Mouse (Mus musculus): ENCODE measurements around the gene Klc4. TPM values are rescaled to one million over a fixed set of nuclear protein-coding genes. Genes with fewer than 3 reads are reported as not detected.

Klc4 gene
- polyA plus RNA-seq, 1 experiment from 2014 or later, result 45.7 TPM

DNA sequence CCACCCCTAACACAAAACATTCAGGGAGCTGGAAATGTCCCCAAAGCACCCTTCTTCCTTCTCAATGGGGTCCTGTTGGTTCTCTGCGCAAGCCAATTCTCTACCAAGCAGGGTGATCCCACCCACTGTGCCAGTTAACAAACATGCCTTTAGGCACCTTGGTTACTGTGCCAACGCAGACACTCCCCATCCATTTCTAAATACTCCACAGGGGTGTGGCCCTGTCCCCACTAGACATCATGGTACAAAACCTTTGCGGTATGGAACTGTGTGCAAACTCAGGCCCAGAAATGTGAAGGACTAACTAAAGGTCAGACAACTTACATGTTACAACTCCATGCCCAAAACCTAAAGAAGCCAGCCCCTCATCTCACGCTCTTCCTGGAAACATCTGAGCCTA lies 52.7 kb downstream of the Klc4 start:
- H3K36me3 ChIP-seq (ENCODE audit: control insufficient read depth, insufficient read depth, low read length), result peaks cover 30% of the 10 kb centered on the region
- no peak overlapping the region for H3K27ac ChIP-seq (ENCODE audit: low read depth)
- ATAC-seq (replicated peaks; ENCODE audit: low FRiP score, low TSS enrichment, low read depth), result no peak
- WGBS, result 96% methylated on average over 4 of the region's 4 CpGs
- H3K4me2 ChIP-seq (ENCODE audit: low read length), result no peak overlapping the region
- H3K27me3 ChIP-seq (replicated peaks; ENCODE audit: control insufficient read depth, insufficient read depth, low read length), result no peaks in the 10 kb centered on the region
- H3K9me3 ChIP-seq (ENCODE audit: control insufficient read depth, low read length), result no peaks in the 10 kb centered on the region
- H3K9ac ChIP-seq (ENCODE audit: low read length), result no peak overlapping the region
- H3K4me1 ChIP-seq (replicated peaks; ENCODE audit: control insufficient read depth, insufficient read depth, low read length), result peaks cover 13% of the 10 kb centered on the region
- H3K4me3 ChIP-seq (ENCODE audit: low read depth, low read length), result no peak overlapping the region
- DNase-seq (ENCODE audit: low spot score), result no peak

DNA sequence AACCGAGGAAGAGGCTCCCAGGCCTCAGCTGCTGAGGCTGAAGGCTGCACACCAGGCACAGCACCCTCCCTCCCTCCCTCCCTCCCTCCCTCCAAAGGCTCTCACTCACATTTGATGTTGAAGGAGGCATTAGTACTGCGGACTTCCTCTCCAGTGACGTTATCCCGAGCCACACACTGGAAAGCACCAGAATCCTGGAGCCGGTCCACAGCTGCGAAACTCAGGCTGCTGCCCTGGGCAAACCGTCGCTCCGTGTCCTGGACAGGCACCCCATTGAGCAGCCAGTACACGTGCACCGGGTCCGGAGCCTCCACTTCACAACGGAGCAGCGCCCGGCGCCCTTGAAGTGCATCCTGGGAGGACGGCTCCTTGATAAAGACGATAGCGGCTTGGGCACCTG lies 54.4 kb downstream of the Klc4 start:
- WGBS, result 83% methylated on average over 19 of the region's 19 CpGs
- Histone ChIP-seq H3K27me3 (replicated peaks; ENCODE audit: control insufficient read depth, insufficient read depth, low read length) (no peaks in the 10 kb centered on the region), H3K27ac (ENCODE audit: low read depth) (no peak overlapping the region), H3K9ac (ENCODE audit: low read length) (no peak overlapping the region), H3K4me3 (ENCODE audit: low read depth, low read length) (no peak overlapping the region), H3K36me3 (ENCODE audit: control insufficient read depth, insufficient read depth, low read length) (peaks cover 42% of the 10 kb centered on the region), H3K4me2 (ENCODE audit: low read length) (no peak overlapping the region), H3K9me3 (ENCODE audit: control insufficient read depth, low read length) (no peaks in the 10 kb centered on the region), H3K4me1 (replicated peaks; ENCODE audit: control insufficient read depth, insufficient read depth, low read length) (peaks cover 13% of the 10 kb centered on the region)
- ATAC-seq (replicated peaks; ENCODE audit: low FRiP score, low TSS enrichment, low read depth), result no peak
- no peak for DNase-seq (ENCODE audit: low spot score)

- Histone ChIP-seq H3K9ac (ENCODE audit: low read length) (no peak overlapping the region), H3K4me1 (replicated peaks; ENCODE audit: control insufficient read depth, insufficient read depth, low read length) (peaks cover 11% of the 10 kb centered on the region), H3K27me3 (replicated peaks; ENCODE audit: control insufficient read depth, insufficient read depth, low read length) (no peaks in the 10 kb centered on the region), H3K27ac (ENCODE audit: low read depth) (no peak overlapping the region), H3K4me3 (ENCODE audit: low read depth, low read length) (no peak overlapping the region), H3K36me3 (ENCODE audit: control insufficient read depth, insufficient read depth, low read length) (peaks cover 52% of the 10 kb centered on the region), H3K9me3 (ENCODE audit: control insufficient read depth, low read length) (no peaks in the 10 kb centered on the region), H3K4me2 (ENCODE audit: low read length) (no peak overlapping the region)
- ATAC-seq (replicated peaks; ENCODE audit: low FRiP score, low TSS enrichment, low read depth), result no peak
- 73% methylated on average over 7 of the region's 7 CpGs for WGBS
- DNase-seq (ENCODE audit: low spot score), result no peak
These were observed 55.4 kb downstream of the Klc4 start for GRCm38 (mm10) chr17:46590439-46590838.

DNA sequence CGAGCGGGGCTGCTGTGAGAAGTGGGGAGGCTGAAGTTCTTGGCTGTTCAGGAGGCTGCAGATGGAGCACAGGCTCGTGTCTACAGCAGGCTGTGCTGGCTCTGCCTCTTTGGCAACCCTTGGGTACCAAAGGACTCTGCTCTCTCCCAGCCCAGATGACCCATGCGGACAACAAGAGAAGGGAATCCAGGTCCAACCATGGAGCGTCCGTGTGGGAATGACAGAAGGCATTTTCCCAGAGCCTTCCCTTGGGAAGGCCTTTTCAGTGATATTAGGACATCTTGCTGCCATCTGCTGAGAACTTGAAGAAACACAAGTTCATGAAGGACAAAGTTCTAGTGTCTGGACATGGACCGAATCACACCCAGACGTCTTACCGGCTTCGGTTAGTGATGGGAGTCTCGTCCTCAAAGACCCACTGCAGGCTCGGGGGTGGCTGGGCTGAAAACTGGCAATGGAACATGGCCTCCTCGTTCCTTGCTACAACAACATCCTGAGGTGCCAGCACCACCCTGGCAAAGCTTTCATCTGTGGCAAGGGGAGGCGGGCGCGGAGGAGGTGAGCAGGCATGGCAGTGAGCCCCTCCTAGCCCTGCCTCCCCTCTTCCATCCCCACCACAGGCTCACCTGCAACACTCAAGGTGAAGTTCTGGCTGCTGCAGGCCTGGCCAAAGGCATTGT lies 56.0 kb downstream of the Klc4 start:
- Histone ChIP-seq H3K27me3 (replicated peaks; ENCODE audit: control insufficient read depth, insufficient read depth, low read length) (no peaks in the 10 kb centered on the region), H3K27ac (ENCODE audit: low read depth) (no peak overlapping the region), H3K9me3 (ENCODE audit: control insufficient read depth, low read length) (no peaks in the 10 kb centered on the region), H3K9ac (ENCODE audit: low read length) (no peak overlapping the region), H3K4me2 (ENCODE audit: low read length) (no peak overlapping the region), H3K4me1 (replicated peaks; ENCODE audit: control insufficient read depth, insufficient read depth, low read length) (peaks cover 5% of the 10 kb centered on the region; the same call in 1 of the 2 replicates), H3K4me3 (ENCODE audit: low read depth, low read length) (no peak overlapping the region), H3K36me3 (ENCODE audit: control insufficient read depth, insufficient read depth, low read length) (peaks cover 58% of the 10 kb centered on the region)
- DNase-seq (ENCODE audit: low spot score) (no peak), ATAC-seq (replicated peaks; ENCODE audit: low FRiP score, low TSS enrichment, low read depth) (no peak)
- 90% methylated on average over 16 of the region's 16 CpGs for WGBS

- Histone ChIP-seq H3K9me3 (ENCODE audit: control insufficient read depth, low read length) (no peaks in the 10 kb centered on the region), H3K4me2 (ENCODE audit: low read length) (no peak overlapping the region), H3K27me3 (replicated peaks; ENCODE audit: control insufficient read depth, insufficient read depth, low read length) (no peaks in the 10 kb centered on the region), H3K4me1 (replicated peaks; ENCODE audit: control insufficient read depth, insufficient read depth, low read length) (no peaks in the 10 kb centered on the region), H3K36me3 (ENCODE audit: control insufficient read depth, insufficient read depth, low read length) (peaks cover 61% of the 10 kb centered on the region), H3K27ac (ENCODE audit: low read depth) (no peak overlapping the region), H3K4me3 (ENCODE audit: low read depth, low read length) (no peak overlapping the region), H3K9ac (ENCODE audit: low read length) (no peak overlapping the region)
- ATAC-seq (replicated peaks; ENCODE audit: low FRiP score, low TSS enrichment, low read depth), result no peak
- DNase-seq (ENCODE audit: low spot score), result no peak
- WGBS, result 94% methylated on average over 6 of the region's 6 CpGs
These were observed 56.9 kb downstream of the Klc4 start for GRCm38 (mm10) chr17:46588913-46589312.

DNA sequence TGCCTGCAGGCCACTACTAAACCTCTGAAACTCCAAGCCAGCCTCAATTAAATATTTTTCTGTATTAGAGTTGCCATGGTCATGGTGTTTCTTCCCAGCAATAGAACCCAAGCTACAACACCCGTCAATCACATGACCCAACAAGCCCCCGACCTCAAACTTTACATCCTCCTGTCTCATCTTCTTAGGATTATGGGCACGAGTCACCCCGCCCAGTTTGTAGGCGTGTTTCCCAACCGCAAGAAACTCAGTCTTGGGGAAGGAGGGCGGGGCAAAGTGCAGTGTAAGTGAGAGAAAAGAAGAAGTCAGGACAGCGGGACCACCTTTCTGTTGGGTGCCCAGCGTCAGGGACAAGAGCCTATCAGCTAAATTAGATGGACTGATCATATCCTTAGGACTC lies 57.6 kb downstream of the Klc4 start:
- Histone ChIP-seq H3K4me1 (replicated peaks; ENCODE audit: control insufficient read depth, insufficient read depth, low read length) (no peaks in the 10 kb centered on the region), H3K27ac (ENCODE audit: low read depth) (no peak overlapping the region), H3K27me3 (replicated peaks; ENCODE audit: control insufficient read depth, insufficient read depth, low read length) (no peaks in the 10 kb centered on the region), H3K9me3 (ENCODE audit: control insufficient read depth, low read length) (no peaks in the 10 kb centered on the region), H3K9ac (ENCODE audit: low read length) (no peak overlapping the region), H3K4me2 (ENCODE audit: low read length) (no peak overlapping the region), H3K4me3 (ENCODE audit: low read depth, low read length) (no peak overlapping the region), H3K36me3 (ENCODE audit: control insufficient read depth, insufficient read depth, low read length) (peaks cover 61% of the 10 kb centered on the region)
- DNase-seq (ENCODE audit: low spot score), result no peak
- ATAC-seq (replicated peaks; ENCODE audit: low FRiP score, low TSS enrichment, low read depth), result no peak
- 85% methylated on average over 9 of the region's 9 CpGs for WGBS

GRCm38 (mm10) chr17:46586327-46586726 lies 59.5 kb downstream of the Klc4 start:
- Histone ChIP-seq H3K4me3 (ENCODE audit: low read depth, low read length) (no peak overlapping the region), H3K36me3 (ENCODE audit: control insufficient read depth, insufficient read depth, low read length) (peaks cover 76% of the 10 kb centered on the region), H3K9me3 (ENCODE audit: control insufficient read depth, low read length) (no peaks in the 10 kb centered on the region), H3K27me3 (replicated peaks; ENCODE audit: control insufficient read depth, insufficient read depth, low read length) (no peaks in the 10 kb centered on the region), H3K4me2 (ENCODE audit: low read length) (no peak overlapping the region), H3K27ac (ENCODE audit: low read depth) (no peak overlapping the region), H3K4me1 (replicated peaks; ENCODE audit: control insufficient read depth, insufficient read depth, low read length) (no peaks in the 10 kb centered on the region), H3K9ac (ENCODE audit: low read length) (no peak overlapping the region)
- DNase-seq (ENCODE audit: low spot score) (no peak), ATAC-seq (replicated peaks; ENCODE audit: low FRiP score, low TSS enrichment, low read depth) (no peak)
- 92% methylated on average over 8 of the region's 8 CpGs for WGBS

Other genes with a start within 250 kb of the Klc4 start
- gene Crip3, start 217.1 kb downstream of the Klc4 start, polyA plus RNA-seq (2014; fragmentation: Nextera tagmentation; extraction: Ambion mirVana), result 0.57 and 0.67 TPM in 2 replicates
- gene Slc22a7, start 207.6 kb downstream of the Klc4 start, polyA plus RNA-seq (2014; fragmentation: Nextera tagmentation; extraction: Ambion mirVana), result not detected in 2 replicates
- 0.32 and 0.39 TPM in 2 replicates for gene Ttbk1, start 158.3 kb downstream of the Klc4 start, polyA plus RNA-seq (2014; fragmentation: Nextera tagmentation; extraction: Ambion mirVana)
- gene Dnph1, start 149.3 kb downstream of the Klc4 start, polyA plus RNA-seq (2014; fragmentation: Nextera tagmentation; extraction: Ambion mirVana), result 58.4 and 64.4 TPM in 2 replicates
- gene Cul9, start 99.6 kb downstream of the Klc4 start, polyA plus RNA-seq (2014; fragmentation: Nextera tagmentation; extraction: Ambion mirVana), result 3.8 and 3.9 TPM in 2 replicates
- gene Srf, start 89.8 kb downstream of the Klc4 start, polyA plus RNA-seq (2014; fragmentation: Nextera tagmentation; extraction: Ambion mirVana), result 11.9 and 12.4 TPM in 2 replicates
- gene Ptk7, start 16.5 kb downstream of the Klc4 start, polyA plus RNA-seq (2014; fragmentation: Nextera tagmentation; extraction: Ambion mirVana), result 54.0 and 56.6 TPM in 2 replicates
- gene Mrpl2, start 207 bp upstream of the Klc4 start, polyA plus RNA-seq (2014; fragmentation: Nextera tagmentation; extraction: Ambion mirVana), result 134 and 144 TPM in 2 replicates
- 43.4 and 43.7 TPM in 2 replicates for gene Cul7, start 4.3 kb upstream of the Klc4 start, polyA plus RNA-seq (2014; fragmentation: Nextera tagmentation; extraction: Ambion mirVana)
- 49.1 and 57.7 TPM in 2 replicates for gene Rrp36, start 28.3 kb upstream of the Klc4 start, polyA plus RNA-seq (2014; fragmentation: Nextera tagmentation; extraction: Ambion mirVana)
- 156 and 161 TPM in 2 replicates for gene Mea1, start 32.8 kb upstream of the Klc4 start, polyA plus RNA-seq (2014; fragmentation: Nextera tagmentation; extraction: Ambion mirVana)
- 109 and 110 TPM in 2 replicates for gene Klhdc3, start 34.9 kb upstream of the Klc4 start, polyA plus RNA-seq (2014; fragmentation: Nextera tagmentation; extraction: Ambion mirVana)
- 85.6 and 88.5 TPM in 2 replicates for gene Ppp2r5d, start 59.1 kb upstream of the Klc4 start, polyA plus RNA-seq (2014; fragmentation: Nextera tagmentation; extraction: Ambion mirVana)
- 18.3 and 20.8 TPM in 2 replicates for gene Pex6, start 65.4 kb upstream of the Klc4 start, polyA plus RNA-seq (2014; fragmentation: Nextera tagmentation; extraction: Ambion mirVana)
- 0.23 and 1.5 TPM in 2 replicates for gene Gnmt, start 83.1 kb upstream of the Klc4 start, polyA plus RNA-seq (2014; fragmentation: Nextera tagmentation; extraction: Ambion mirVana)
- gene Cnpy3, start 106.2 kb upstream of the Klc4 start, polyA plus RNA-seq (2014; fragmentation: Nextera tagmentation; extraction: Ambion mirVana), result 69.0 and 70.4 TPM in 2 replicates
- 0.69 and 0.74 TPM in 2 replicates for gene Ptcra, start 117.7 kb upstream of the Klc4 start, polyA plus RNA-seq (2014; fragmentation: Nextera tagmentation; extraction: Ambion mirVana)
- gene 2310039H08Rik, start 126.6 kb upstream of the Klc4 start, polyA plus RNA-seq (2014; fragmentation: Nextera tagmentation; extraction: Ambion mirVana), result 87.5 and 89.9 TPM in 2 replicates
- gene Rpl7l1, start 136.7 kb upstream of the Klc4 start, polyA plus RNA-seq (2014; fragmentation: Nextera tagmentation; extraction: Ambion mirVana), result 133 and 150 TPM in 2 replicates
- 5.5 and 6.6 TPM in 2 replicates for gene Bicral, start 212.5 kb upstream of the Klc4 start, polyA plus RNA-seq (2014; fragmentation: Nextera tagmentation; extraction: Ambion mirVana)
- 50.5 and 54.8 TPM in 2 replicates for gene Tbcc, start 244.7 kb upstream of the Klc4 start, polyA plus RNA-seq (2014; fragmentation: Nextera tagmentation; extraction: Ambion mirVana)

All from intestine, embryonic 14.5 days (tissue).